Mouse (Mus musculus) Patski (cell line): Measurements from ENCODE around the gene Tmem246. TPM values are rescaled to one million over a fixed set of nuclear protein-coding genes. Genes with fewer than 3 reads are reported as not detected.

ENCODE experiments used
- ATAC-seq: fragments of 100-300 bp; one replicate; pipeline ENCODE4 v1.8.0; 2021
- CTCF ChIA-PET: fragments of 350-600 bp; sonication (Branson Sonifier 250); formaldehyde crosslinking; loops from one replicate; lab custom pipeline; 2022; ENCODE audit warnings: inconsistent platforms; lab: Charles Lee
- POLR2A ChIA-PET: fragments of 350-600 bp; sonication (Branson Sonifier 250); formaldehyde crosslinking; loops from one replicate; lab custom pipeline; 2022; ENCODE audit warnings: antibody characterized with exemption, inconsistent platforms; lab: Charles Lee
- DNase-seq: peaks from one replicate; pipeline ENCODE4 v3.0.0-alpha.2; 2011; ENCODE audit warnings: low read depth, low spot score
- H3K27me3 ChIP-seq: fragments of 371-371 bp; one replicate; pipeline ENCODE4 v1.5.1; 2021
- CTCF ChIP-seq: fragments of 100-300 bp; IDR thresholded peaks from one replicate; pipeline ENCODE4 v1.5.1; 2021
- in situ Hi-C: fragments of 300-500 bp; cut with MboI; formaldehyde crosslinking; loops from 3 replicates; pipeline ENCODE4 v1.11.1; 2018; ENCODE audit warnings: low pct_unique_long_range_greater_than_20kb, mixed read lengths
- polyA plus RNA-seq: library from polyadenylated mRNA; unstranded; gene quantifications from one replicate; pipeline ENCODE4 v1.2.3, GENCODE M21; 2021

The Tmem246 gene
- polyA plus RNA-seq, 1 experiment from 2014 or later: not detected

DNA sequence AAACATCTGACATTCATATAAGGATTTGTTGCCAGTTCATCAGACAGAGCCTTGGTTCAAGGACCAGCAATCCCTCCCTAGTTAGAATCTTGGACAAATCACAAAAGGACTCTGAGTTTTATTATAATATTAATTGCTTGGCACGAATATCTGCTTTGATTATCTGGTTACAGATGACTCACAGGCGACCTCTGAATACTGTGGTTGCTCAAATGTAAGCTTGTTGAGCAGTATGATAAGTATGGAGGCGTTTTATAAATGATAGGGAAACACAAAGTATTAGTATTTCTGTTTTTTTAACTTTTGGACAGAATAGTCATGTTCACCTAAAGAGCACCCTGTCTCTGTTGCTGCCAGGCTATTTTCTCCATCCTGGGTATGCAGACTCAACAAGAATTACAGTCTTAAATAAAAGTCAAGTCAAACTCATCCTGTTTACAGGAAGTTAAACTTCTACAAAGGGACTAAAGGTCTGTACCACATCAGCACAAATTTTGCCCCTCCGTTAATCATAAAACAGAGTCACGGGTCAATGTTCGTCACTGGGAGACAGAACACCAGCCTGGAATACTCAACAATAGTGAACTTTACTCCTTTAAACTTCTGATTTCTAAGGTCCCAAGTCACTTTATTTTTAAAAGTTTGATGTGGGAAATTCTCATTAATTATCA is 50.7 kb downstream of the Tmem246 start:
- POLR2A ChIA-PET: no interaction called here
- in situ Hi-C loops: no loop called here
- CTCF ChIA-PET: no interaction called here
- ATAC-seq (no peak), DNase-seq (no peak)
- no peak for TF ChIP-seq CTCF
- H3K27me3 ChIP-seq: peaks cover 3% of the 10 kb centered on the region

DNA sequence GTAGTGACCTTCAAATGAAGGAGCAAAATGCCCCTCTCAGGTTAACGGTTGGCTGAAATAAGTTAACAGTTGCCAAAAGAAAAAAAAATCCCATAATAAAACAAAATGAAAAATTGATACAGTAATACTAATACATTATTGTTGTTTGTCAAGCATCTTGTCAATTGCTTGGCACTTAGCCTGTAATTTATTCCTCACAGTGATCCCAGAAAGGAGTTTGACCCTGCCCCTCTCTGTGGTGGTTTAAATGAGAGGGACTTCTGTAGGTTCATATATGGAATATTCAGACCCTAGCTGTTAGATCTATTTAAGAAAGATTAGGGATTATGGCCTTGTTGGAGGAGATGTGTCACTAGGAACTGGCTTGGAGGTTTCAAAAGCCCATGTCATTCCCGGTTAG is 51.6 kb downstream of the Tmem246 start:
- ATAC-seq (no peak), DNase-seq (no peak)
- in situ Hi-C loops: no loop called here
- no peaks in the 10 kb centered on the region for H3K27me3 ChIP-seq
- ChIA-PET POLR2A (no interaction called here), CTCF (no interaction called here)
- no peak for TF ChIP-seq CTCF

DNA sequence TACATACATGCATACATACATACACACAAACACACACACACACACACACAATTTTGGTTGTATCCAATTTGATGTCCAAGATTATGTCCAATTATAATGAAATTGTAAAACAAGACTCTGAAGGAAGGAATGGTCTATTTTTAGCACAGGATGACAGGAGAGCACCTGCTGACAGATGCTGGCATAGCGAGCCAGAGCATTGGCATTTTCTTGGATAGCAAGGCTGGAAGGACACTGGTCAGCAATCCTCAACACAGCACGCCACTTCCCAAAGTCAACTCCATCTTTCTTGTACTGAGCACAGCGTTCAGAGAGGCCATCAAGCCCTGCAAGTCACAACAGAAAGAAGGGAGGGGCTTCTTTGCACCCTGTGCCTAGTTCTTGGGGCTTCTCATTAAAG is 56.7 kb downstream of the Tmem246 start:
- in situ Hi-C loops: no loop called here
- POLR2A ChIA-PET: no interaction called here
- no peaks in the 10 kb centered on the region for H3K27me3 ChIP-seq
- DNase-seq (no peak), ATAC-seq (no peak)
- CTCF ChIA-PET: no interaction called here
- no peak for TF ChIP-seq CTCF

DNA sequence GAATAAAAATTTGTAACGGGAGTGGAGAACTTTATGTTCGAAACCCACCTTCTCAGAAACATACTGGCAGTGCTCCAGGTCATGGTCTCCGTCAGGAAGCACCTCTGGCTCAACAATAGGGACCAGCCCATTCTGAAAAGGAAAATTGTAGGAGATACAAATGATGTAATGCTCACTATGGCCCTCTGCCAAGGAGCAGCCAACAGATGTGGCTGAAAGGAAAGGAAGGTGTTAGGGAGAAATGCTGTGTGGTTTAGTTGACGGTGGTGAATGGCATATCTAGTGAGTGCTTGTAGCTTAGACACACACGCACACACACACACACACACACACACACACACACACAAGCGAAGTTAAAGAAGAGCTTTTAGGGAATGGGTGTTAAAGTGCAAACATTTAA is 58.0 kb downstream of the Tmem246 start:
- no peak for TF ChIP-seq CTCF
- ChIA-PET POLR2A (no interaction called here), CTCF (interaction anchor here (0.9 kb wide), 1 partner anchor 12 kb away, joined by 3 read pairs; no protein-coding TSS in a partner anchor)
- no peak for DNase-seq
- H3K27me3 ChIP-seq: no peaks in the 10 kb centered on the region
- no peak for ATAC-seq
- in situ Hi-C loops: no loop called here

DNA sequence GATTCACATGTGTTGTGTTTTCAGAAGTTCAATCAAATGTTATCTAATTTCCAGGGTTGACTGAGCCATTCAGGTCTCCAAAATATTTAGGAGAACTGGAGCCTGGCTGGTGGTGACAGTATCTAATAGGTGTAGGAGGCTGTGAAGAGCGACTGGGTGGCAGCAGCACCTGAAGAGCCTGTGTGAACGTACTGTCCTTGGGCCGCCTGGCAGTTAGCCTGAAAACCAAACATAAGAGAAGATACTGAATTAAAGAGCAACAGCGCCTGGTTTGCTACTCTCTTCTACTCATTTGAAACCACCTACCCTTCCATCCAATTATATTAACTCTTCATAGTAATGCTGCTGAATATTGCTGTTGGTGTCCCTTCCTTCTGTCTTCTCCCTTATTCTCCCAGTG is 61.0 kb downstream of the Tmem246 start:
- POLR2A ChIA-PET: no interaction called here
- CTCF ChIA-PET: interaction anchor here (1.2 kb wide), 1 partner anchor 11 kb away, joined by 5 read pairs; no protein-coding TSS in a partner anchor
- in situ Hi-C loops: no loop called here
- ATAC-seq: no peak
- DNase-seq: no peak
- no peak for TF ChIP-seq CTCF
- H3K27me3 ChIP-seq: no peaks in the 10 kb centered on the region

DNA sequence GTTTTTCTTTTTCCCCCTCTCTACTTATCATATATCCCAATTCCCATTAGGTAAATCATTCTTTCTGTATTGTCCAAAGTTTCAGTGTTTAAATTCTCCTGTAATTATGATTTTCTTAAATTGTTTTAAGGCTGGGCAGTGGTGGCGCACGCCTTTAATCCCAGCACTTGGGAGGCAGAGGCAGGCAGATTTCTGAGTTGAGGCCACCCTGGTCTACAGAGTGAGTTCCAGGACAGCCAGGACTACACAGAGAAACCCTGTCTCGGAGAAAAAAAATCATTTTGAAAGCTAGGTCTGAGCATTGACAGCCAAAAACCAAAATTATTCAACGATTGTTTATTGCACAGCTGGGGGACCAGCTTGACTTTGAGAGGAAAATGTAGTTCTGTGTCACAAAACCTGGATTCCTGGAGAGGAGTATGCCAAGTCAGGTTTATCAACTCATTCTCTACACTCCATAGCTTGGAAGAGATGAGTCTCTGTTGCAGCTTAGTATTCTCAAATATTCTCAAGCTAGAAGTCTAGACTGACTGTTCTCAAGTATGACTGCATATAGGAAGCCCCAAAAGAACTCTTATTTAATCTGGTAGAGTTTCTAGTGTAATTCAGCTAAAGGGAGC is 61.9 kb downstream of the Tmem246 start:
- TF ChIP-seq CTCF: no peak
- ATAC-seq: no peak
- in situ Hi-C loops: no loop called here
- ChIA-PET POLR2A (no interaction called here), CTCF (no interaction called here)
- H3K27me3 ChIP-seq: no peaks in the 10 kb centered on the region
- DNase-seq: no peak

DNA sequence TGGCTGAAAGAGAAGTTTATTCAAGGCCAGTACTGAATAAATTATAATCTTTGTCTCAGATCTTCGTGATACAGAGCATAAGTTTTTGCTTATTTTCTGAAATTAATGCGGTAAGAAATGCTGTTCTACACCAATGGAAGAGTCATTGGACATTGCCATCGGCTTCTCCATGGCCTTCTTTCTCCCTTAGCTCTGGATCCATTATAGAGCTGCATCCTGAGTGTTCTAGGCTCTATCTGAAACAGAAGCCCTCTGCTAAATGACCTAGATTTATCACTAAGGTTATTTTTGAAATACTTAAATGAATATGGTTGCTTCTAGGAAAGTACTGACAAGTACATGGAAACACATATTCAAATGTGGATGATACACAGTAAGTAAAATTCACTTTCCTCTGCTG is 62.6 kb downstream of the Tmem246 start:
- in situ Hi-C loops: no loop called here
- H3K27me3 ChIP-seq: no peaks in the 10 kb centered on the region
- ATAC-seq: no peak
- ChIA-PET POLR2A (no interaction called here), CTCF (no interaction called here)
- TF ChIP-seq CTCF: no peak
- DNase-seq: no peak

Other genes starting within 250 kb of the Tmem246 start
- not detected for gene Acnat2, start 189.7 kb downstream of the Tmem246 start, polyA plus RNA-seq
- gene Acnat1, start 124.0 kb downstream of the Tmem246 start, polyA plus RNA-seq: not detected
- not detected for gene Baat, start 91.3 kb downstream of the Tmem246 start, polyA plus RNA-seq
- 24.8 TPM for gene Mrpl50, start 76.8 kb downstream of the Tmem246 start, polyA plus RNA-seq
- 9.5 TPM for gene Zfp189, start 76.7 kb downstream of the Tmem246 start, polyA plus RNA-seq
- not detected for gene Aldob, start 48.3 kb downstream of the Tmem246 start, polyA plus RNA-seq
- 30.5 TPM for gene Rnf20, start 34.1 kb upstream of the Tmem246 start, polyA plus RNA-seq
- not detected for gene Ppp3r2, start 84.1 kb upstream of the Tmem246 start, polyA plus RNA-seq
- 0.01 TPM for gene Grin3a, start 247.9 kb upstream of the Tmem246 start, polyA plus RNA-seq